Mouse (Mus musculus): ENCODE results near the gene Usmg5.

- TF ChIP-seq POLR2A (IDR thresholded peaks at IDR 0.05; ENCODE audit: insufficient read length, low read depth): no peak
- TF ChIP-seq POLR2AphosphoS2 (IDR thresholded peaks at IDR 0.05; ENCODE audit: insufficient read length, low read depth): no peak
- TF ChIP-seq USF1 (IDR thresholded peaks at IDR 0.05; ENCODE audit: low read depth): no peak
- TF ChIP-seq MYOG (IDR thresholded peaks at IDR 0.05; ENCODE audit: control insufficient read depth in 1 of 3, insufficient read depth in 1 of 3, insufficient read length in 2 of 3, low read depth in 2 of 3): no peak
These were observed 46.8 kb downstream of the Usmg5 start for GRCm38 (mm10) chr19:47043608-47044007.

All from myocyte (in vitro differentiated cells).